Mouse (Mus musculus): ENCODE results near the gene Ercc6l2.

The Ercc6l2 gene

DNA sequence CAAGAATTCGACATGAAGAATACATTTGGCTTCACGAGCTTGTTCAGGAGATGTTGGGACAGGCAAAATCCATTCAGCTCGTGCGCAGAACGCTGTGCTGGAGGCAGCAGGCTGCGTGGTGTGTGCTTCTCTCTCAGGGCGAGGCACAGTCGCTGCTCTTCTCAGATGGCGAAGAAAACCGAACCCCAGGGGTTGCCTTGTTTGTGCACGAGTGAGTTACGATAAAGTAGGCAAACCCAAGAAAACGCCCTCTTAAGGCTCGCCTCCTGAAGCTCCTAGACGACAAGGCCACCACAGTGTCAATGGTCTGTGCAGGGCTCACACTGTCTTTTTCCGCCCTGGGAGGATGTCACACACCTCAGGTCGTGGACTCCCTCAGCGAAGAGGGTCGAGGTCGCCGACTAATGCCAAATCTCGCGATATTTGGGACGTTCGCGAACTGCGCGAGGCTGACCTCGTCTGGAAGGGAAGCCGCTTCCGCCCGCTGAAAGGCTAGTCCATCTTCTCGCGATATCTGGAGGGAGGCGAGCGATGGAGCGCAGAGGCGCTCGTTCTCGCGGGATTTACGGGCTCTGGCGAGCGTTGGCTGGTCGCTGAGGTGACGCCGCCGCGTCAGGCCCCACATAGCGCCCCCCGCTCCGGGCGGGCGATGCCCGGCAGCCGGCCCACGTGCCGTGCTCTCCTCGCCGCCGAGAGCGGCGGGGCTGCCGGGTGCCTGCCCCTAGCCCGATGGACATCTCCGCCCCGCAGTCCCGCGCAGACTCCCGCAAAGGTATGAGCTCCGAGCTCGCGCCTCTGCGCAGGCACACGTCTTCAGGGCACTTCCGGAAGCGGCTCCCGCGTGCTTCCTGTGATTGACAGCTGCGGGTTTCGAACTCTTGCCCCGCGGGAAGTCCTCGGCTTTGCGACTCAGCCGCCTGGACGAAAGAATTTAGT, at the start of gene Ercc6l2:
Gene Ercc6l2, plus strand, starts transcription at position 495 of the 936 bp plus-strand sequence.
- peak; percentile 96 for DNase-seq (ENCODE audit: low spot score)

DNA sequence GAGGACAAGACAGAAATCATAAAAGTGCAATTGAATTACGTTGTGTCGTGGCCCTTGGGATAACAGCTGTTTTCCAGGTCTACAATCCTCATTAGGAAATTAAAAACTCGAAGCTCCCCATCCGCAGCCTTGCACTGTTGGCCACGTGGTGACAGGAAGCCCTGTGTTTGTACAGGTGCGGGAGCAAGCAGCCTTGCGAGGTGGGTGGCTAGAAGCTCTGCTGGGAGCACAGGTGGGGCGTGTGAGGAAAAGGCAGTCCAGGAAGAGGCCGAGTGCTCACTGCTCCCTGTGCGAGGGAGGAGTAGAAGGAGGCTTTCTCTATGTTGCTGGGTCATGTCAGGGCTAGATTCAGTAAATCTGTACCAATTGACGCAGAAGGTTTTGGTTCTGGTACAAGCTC, 49.0 kb upstream of the Ercc6l2 start:
- DNase-seq (ENCODE audit: low spot score) = no peak

DNA sequence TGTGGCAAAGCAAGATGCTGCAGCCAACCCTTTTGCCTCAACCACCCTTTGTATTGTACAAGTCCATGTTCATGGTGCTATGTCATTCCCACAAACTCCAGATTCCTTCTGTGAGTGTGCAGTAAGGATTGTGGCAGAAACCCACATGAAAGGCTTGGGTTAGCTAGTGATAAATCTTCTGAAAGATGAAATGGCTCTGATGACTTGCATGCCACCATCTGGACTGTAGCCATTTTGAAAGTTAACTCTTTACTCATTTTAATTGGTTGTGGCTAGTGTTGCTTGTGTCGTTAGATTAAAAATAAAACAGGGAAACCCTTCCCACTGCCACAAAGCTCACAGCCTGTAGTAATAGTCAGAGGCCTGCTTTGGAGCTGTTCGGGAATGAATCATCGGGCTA, 44.0 kb upstream of the Ercc6l2 start:
- DNase-seq (ENCODE audit: low spot score) = no peak

DNA sequence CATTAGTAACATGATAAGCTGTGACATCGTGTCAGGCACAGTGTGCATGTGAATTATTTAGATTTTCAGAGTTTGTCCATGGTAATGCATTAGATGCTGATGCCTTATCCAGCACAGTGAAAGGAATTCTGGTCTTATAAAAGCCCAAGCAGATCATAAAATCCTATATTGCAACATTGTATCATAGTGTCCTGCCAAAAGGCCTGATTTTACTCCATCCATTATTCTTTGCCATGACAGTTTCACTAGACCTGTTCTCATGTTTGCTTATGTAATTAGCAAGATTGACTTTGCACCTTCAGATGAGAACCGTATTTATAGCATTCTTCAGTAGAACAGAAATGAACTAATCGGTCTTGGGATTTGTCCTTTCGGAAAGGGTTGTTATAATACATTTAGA, 36.1 kb upstream of the Ercc6l2 start:
- no peak for DNase-seq (ENCODE audit: low spot score)

DNA sequence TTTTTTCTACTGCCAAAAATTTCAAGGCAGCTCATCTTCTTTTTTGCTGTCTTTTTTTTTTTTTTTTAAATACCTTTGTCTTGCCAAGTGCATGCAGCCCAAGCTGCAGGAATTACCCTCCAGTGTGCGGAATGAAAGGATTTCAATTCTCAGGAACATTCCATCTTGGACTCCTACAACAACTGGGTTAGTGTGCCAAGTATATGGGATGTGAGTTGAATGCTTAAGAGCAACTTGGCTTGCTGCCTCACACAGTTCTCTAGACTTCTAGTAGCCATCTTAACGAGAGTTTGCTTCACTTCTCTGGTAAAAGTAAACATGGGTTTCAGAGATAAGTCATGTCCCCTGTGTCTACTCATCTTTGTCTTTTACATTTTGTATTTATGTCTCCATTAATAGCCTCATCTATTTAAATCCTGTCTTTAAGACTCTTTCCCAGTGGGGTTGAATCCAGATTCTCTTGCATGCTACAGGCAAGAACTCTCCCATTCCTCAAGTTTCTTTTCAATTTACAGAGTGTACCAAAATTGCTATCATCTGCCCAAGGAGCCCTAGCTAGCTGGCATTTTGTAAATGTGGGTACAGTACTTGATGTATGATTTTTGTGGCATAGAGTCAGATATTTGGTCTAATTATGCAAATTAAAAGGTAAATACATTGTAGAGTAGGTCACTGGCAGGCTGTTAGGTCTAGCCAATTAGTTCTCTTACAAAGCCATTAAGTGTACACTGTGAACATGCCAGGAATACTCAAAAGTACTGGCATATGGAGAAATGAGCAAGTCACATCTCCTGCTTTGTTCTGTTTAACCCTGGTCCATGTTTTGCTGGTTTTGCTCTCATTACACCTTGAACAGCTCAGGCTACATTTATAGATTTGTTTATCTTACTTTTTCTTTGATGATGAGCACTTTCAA, 35.4 kb upstream of the Ercc6l2 start:
- peak; percentile 27 for DNase-seq (ENCODE audit: low spot score)

DNA sequence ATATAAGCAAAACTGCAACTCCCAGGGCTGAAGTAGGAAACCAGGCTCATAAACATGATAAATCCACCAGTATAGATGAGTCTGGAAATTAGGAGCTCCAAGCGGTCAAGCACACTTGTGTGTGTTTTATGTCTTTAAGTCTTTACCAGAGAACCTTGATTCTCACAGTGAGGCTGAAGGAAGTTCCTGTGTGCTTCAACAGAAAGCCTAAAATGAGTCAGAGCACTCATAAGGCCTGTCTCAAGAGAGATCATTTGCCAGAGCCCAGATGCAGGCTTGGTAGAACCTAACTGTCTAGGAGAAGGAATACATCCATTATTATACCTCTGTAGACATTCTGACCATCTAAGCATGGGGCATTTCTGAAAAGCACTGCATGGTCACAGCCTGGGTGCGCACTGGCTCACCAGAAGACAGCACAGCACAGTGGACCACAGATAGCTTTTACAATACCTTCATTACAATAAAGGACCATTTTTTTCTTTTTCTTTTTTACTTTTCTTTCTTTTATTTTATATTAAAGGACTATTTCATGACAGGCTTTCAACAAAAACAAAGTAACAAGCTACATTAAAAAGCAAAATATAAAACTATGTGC, 22.7 kb upstream of the Ercc6l2 start:
- no peak for DNase-seq (ENCODE audit: low spot score)

DNA sequence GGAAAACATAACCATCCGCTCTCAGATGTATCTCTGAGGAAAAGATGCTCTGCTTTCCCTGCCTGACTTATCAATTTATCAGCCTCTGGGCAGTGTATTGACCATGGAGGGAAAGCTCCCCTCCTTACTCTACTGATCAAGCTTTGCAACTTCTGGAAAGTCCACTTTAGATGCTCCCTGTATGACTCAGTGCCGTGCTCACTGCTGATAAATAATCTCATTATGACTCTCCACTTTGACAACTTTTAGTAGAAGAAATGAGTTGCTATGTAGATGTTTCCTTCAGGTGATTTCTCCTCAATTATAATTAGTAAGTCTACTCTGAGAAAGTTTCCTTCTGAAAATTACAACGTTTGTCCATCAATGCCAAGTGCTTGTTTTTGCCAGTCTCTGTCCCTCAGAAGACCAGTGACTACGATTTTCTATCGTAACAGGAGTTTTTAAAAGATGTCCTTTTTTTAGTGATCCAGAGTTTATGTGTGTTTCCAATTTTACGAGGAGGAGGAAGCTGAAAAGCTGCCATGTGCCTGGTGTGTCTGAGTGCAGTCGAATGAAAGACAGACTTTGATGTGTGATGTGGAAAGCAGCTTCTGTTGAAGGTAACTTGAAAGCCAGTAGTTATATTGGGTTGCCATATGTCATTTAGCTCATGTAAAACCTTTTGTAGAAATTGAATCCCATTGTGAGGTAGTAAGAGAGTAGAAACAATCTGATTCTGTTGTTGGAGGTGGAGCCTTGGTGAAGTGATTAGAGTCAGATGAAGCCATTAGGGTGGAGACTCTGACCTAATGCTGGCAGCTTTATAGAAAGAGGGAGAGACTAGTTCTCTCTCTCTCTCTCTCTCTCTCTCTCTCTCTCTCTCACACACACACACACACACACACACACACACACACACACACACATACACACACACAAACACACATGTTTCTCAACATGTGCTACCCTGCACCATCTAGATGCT, 21.4 kb upstream of the Ercc6l2 start:
- no peak for DNase-seq (ENCODE audit: low spot score)

DNA sequence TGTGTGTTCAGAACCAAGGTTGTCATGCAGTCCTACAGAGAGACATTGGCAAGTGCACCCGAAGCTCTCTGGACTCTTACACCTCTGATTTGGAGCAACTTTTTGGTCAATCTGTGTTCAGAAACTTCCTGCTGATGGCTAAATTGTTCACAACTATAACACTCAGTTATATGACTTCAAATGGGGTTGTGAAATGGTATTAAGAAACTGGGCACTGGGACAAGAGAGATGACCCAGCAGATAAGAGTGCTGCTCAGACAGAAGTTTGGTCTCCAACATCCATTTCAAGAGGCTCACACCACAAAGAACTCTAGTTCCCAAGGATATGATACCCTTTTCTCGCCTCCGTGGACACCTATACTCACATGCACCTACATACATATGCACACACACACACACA, 16.4 kb upstream of the Ercc6l2 start:
- no peak for DNase-seq (ENCODE audit: low spot score)

DNA sequence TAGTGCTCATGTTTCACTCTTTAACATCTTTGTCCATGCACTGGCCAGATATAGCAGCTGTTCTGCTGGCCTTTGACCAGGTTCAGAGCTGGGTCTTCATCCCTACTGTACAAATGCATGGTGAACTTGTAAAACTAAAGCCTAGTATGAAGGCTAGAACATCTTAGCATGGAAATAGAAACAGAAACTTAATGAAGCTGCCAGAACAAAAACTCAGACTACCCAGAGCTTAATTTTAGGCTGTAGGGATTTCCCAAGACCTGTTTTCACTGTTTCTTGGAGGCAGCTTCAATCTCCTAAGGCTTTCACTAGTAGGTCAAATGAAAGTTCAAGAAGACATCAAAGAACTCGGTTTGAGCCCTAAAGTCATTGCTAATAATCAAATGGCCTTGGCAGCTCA, 15.1 kb upstream of the Ercc6l2 start:
- DNase-seq (ENCODE audit: low spot score) = no peak

DNA sequence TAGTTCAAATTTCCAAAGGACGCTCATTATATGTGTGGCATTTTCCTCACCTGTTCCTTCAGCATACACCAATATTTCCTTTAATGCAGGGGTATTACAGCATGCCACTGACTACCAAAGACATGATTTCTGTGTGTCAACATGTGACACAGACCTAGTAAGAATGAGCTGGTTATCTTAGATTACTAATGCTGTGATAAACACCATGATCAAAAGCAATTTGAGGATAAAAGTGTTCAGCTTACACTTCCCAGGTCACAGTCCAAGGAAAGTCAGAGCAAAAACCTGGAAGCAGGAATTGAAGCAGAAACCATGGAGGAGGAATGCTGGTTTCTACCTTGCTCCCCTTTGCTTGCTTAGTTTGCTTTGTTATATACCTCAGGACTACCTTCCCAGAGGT, 13.8 kb upstream of the Ercc6l2 start:
- DNase-seq (ENCODE audit: low spot score) = no peak

DNA sequence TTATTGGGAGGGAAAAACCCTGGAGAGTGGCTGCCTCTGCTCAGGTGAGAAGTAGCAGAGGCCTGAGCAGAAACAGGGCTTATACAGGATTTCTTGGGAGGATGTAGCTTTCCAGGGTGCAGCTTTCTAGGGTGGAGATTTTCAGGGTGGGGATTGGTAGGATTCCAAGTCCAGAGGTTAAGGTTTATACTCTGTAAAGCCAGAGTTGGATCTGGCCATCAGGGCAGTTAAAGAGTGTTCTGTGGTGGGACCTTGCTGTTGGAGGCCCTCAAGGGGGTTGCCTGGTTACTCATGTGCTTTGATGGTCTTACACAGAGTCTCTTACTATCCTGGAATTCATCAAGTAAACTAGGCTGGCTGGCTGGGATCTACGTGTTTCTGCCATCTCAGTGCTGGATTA, 7.8 kb upstream of the Ercc6l2 start:
- no peak for DNase-seq (ENCODE audit: low spot score)

DNA sequence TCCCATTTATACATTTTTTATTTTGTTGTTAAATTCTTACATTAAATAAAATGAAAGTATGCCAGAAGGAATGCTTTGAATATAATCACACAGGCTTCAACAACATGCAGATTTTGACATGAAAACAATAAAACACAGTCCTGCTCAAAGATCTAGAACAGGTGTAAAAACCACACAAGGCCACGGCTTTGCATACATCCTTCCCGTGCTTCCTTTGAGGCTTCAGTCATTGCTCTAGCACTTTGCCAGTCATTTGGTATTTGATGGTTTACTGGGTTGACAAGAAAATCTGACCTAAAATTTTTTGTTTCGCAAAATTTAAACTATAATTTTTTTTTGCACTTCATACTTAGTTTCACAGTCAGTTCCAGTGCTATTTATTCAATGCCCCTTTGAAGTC, 7.1 kb upstream of the Ercc6l2 start:
- DNase-seq (ENCODE audit: low spot score) = no peak

DNA sequence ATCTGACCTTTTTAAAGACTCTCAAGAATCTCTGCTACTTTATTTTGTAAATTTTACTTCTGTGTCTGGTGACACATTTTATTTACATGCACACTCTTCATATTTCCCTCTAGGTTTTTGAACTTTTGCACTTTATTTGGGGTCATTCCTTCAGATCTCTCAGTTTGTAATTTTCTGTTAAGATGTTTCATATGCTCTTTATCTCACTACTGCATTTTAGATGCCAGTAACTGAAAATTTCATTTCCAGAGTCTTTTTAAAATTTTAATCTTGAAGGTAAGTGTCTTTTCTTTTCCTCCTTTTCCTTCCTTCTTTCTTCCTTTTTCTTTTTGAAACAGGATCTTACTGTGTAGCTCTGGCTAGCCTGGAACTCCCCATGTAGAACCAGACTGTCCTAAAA, 3.6 kb upstream of the Ercc6l2 start:
- DNase-seq (ENCODE audit: low spot score) = no peak

DNA sequence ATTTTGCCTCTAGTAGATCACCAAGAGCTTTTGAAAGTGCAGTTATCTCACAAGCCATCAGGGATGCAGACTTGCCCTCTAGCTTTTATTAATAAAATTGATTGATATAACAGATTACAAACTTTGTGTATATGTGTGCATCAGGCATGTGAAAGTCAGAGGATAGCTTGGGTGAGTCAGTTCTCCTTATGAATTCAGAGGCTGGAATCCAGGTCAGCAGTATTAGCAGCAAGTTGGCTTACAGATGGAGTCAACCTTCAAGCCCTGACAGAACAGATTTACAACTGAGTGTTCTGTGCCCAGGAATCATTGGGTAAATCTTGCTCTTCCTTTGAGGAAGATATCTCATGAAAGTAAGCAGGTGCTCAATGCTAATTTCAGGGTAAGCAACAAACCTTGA, 891 bp downstream of the Ercc6l2 start:
- no peak for DNase-seq (ENCODE audit: low spot score)

DNA sequence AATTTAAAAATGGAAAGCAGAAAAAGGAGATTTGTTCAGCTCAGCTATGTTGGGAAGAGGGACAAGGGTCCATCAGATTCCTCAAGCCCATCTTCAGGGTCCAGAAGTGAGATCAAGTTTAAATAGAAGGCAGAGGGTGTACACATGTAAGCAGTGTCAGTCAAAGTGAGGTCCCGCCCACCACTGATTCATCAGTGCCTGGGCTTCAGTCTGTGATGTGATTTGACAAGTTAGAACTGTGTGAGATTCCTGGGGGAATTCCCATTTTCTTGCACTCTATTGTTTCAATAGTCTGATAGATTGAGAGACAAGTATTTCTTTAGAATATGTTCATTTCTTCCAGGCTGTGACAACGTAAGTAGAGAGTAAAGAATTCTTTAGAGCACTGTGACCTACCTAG, 30.7 kb downstream of the Ercc6l2 start:
- no peak for DNase-seq (ENCODE audit: low spot score)

DNA sequence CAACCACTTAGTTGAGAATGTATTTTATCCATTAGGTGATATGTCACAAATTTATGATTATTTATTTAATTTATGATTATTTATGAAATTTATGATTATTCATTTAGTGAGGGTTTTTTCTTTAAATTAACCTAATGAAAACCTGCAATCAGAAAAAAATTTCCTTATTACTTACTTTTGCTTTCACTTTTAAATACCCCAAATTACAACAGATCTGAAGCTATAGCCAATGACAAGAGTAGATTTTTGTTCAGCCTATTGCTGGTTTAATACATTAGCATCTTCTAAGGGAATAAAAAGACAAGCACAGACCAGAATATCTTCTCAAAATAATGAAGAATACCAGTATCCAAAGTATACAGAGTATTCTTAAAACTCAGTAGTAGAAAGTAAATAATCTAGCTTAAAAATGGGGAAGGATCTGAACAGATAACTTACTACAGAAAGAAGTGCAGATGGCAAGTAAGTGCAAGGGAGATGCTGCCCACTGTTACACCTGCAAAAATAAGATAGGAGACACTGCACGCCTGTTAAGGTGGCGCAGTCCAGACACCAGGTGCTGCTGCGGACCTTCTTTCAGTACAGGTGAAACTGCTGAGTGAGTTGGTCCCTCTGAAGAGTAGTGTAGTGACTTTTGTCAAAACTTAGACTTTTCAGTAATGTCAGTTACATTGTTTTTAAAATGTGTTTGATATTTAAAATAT, 35.4 kb downstream of the Ercc6l2 start:
- DNase-seq (ENCODE audit: low spot score) = no peak

DNA sequence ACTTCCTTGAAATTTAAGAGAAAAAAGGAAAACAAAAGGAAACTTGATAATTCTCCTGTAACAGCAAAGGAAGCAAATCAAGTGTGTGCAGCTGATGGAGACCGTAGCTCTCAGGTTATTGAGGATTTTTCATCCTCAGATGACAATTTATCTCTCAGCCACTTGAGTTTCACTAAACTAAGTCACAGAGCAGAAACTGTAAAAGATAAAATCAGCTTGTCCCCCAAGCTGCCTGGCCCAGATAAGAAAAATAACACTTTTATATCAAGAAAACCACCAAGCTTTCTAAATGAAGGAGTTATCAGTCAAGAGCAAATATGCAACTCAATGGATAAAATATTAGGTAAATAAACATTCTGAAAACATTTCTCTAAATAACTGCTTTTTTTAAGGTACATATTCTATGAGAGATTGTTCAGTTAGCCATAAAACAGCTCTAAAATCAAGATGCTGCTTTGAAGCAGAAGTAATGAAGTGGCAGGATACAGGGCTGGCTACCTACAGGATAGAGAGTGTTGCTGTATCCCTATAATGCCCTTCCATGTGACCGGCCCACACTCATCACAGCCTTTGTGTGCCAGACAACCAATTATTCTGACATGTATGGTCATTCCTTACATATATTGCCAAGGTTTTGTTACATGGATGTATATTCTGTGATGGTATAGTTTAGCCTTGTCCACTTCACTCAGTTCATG, 57.7 kb downstream of the Ercc6l2 start:
- DNase-seq (ENCODE audit: low spot score) = no peak

DNA sequence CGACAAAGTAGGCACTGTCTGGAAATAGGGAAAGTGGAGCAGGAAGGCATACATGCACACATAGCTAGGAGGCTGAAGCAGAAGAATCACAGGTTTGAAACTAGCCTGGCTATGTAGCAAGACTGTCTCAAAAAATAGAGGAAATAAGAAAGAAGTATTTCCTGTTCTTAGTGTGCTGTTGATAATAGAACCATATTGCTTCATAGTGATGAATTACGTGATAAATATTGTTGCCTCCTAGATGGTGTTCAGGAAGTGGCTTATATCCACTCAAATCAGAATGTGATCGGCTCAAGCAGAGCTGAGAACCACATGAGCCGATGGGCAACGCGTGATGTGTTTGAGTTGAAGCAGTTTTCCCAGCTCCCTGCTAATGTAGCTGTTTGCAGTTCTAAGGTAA, 62.1 kb downstream of the Ercc6l2 start:
- DNase-seq (ENCODE audit: low spot score) = no peak

DNA sequence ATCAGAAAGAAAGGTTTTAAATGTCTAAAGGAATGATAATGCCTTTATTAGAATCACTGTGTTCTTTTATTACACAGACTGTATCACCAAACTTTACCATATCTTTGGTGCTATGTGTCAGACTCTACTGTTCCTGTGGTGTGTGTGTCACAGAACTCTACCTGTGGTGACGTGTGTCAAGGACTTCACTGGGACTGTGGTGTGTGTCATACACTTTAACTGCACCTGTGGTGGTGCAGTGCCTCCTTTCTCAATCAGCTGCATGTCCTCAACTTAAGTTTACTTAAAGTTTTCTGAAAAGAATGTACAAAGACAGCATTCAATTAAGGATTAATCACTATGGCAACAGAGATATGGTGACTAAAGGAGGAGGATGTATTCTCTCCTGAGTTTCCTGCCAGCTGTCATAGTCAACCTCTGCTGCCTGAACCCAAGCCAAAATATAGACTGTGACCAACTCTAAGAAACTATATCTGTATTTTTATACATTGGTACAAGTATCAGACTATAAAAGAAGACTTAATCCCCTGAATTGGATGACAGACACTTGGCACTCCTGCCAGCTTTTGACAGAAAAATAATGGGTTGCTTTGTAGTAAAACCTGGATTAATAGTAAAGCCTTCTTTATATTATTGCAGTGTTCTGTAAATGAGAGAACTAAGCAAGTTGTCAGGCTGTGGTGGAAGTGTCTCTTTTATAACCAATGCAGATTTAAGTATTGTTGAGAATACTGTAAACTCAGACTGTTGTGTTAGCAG, 64.2 kb downstream of the Ercc6l2 start:
- no peak for DNase-seq (ENCODE audit: low spot score)

DNA sequence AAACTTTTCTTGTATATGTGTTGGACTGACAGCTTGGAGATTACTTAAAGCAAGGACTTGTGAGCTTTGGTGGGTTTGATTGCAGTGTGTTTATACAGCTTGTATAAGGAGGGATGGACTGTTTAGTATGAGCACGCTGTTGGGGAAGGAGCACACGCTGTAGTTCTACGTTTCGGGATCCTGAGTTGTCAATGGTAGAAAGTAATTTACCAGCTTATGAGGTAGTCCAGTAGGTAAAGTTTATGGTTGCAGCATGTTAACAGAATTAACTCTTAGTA, 64.8 kb downstream of the Ercc6l2 start:
- no peak for DNase-seq (ENCODE audit: low spot score)

Measured in left cerebral cortex, adult 11 months (tissue).